Mouse (Mus musculus): ENCODE measurements around the gene Zfp710. TPM values are rescaled to one million over a fixed set of nuclear protein-coding genes. Genes with fewer than 3 reads are reported as not detected.
"Not testable (repeated sequence)": the region's sequence is repeated elsewhere in the genome, so short reads cannot be mapped to it uniquely, and the experiment has no call there.

Zfp710 gene
- polyA plus RNA-seq, 1 experiment from 2014 or later: 15.0 TPM

DNA sequence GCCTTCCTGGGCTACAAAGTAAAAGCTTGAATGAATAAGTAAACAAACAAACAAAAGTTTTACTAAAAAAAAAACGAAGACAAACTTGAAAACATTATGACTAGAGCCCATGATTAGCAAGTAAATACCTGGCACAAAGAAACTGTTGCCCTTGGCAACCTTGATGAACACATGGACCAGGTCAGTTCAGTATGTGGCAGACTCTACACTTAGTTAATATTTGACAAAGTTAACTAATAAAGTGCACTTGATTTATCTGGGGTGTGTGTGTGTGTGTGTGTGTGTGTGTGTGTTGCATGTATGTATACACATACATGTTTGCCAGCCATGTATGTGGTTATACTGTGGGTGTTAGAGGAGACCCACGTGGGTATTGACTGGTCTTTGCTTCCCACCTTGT is 25.1 kb downstream of the Zfp710 start:
- H3K27ac ChIP-seq (ENCODE audit: low read length): no peak overlapping the region
- no peak for ATAC-seq
- H3K36me3 ChIP-seq (ENCODE audit: control insufficient read depth, insufficient read depth, low read length): no peaks in the 10 kb centered on the region
- WGBS: 65% methylated on average over 2 of the region's 2 CpGs
- H3K9ac ChIP-seq (ENCODE audit: low read depth, low read length): no peak overlapping the region
- peaks cover 13% of the 10 kb centered on the region for H3K4me1 ChIP-seq (ENCODE audit: control insufficient read depth, insufficient read depth, low read length)
- H3K9me3 ChIP-seq (replicated peaks; ENCODE audit: control insufficient read depth, low read length, poor library complexity, severe bottlenecking): no peaks in the 10 kb centered on the region
- no peak overlapping the region for H3K4me3 ChIP-seq (ENCODE audit: low read depth, low read length)
- no peak overlapping the region for H3K4me2 ChIP-seq (ENCODE audit: low read length)
- H3K27me3 ChIP-seq (ENCODE audit: control insufficient read depth, insufficient read depth, low read depth, low read length): no peaks in the 10 kb centered on the region

DNA sequence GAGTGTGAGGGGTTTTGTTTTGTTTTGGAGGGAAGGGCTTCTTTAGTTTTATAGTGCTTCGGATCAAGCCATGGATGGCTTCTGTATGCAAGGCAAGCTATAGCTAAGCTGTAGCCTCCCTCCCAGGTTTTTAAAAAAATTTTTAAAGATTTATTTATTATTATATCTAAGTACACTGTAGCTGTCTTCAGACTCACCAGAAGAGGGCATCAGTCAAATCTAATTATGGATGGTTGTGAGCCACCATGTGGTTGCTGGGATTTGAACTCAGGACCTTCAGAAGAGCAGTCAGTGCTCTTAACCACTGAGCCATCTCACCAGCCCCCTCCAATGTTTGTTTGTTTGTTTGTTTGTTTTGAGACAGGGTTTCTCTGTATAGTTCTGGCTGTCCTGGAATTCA is 25.8 kb downstream of the Zfp710 start:
- not testable (repeated sequence) for H3K36me3 ChIP-seq (ENCODE audit: control insufficient read depth, insufficient read depth, low read length); H3K4me2 ChIP-seq (ENCODE audit: low read length); ATAC-seq; H3K27me3 ChIP-seq (ENCODE audit: control insufficient read depth, insufficient read depth, low read depth, low read length); H3K27ac ChIP-seq (ENCODE audit: low read length); H3K4me3 ChIP-seq (ENCODE audit: low read depth, low read length); H3K9me3 ChIP-seq (replicated peaks; ENCODE audit: control insufficient read depth, low read length, poor library complexity, severe bottlenecking); H3K9ac ChIP-seq (ENCODE audit: low read depth, low read length)
- peaks cover 13% of the 10 kb centered on the region for H3K4me1 ChIP-seq (ENCODE audit: control insufficient read depth, insufficient read depth, low read length)
- WGBS: 100% methylated on average over 1 of the region's 1 CpGs

DNA sequence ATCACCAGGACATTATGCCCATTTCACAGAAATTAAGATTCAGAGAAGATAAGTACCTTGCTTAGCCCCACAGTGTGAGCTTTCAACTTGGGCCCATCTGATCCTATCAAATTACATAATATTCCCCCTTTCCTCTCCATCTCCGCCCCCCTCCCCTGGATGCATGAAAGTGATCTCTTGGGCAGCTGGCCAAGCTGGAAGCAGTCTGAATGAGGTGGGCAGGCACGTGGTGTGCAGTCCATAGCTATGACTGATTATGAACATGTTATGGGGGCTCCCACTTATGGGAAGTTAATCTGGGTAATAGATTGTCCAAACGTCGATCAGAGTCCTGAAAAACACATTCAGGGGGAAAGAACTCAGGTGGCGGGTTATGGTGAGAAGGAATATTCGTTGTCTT is 27.2 kb downstream of the Zfp710 start:
- no peaks in the 10 kb centered on the region for H3K36me3 ChIP-seq (ENCODE audit: control insufficient read depth, insufficient read depth, low read length)
- no peak overlapping the region for H3K4me2 ChIP-seq (ENCODE audit: low read length)
- no peak overlapping the region for H3K4me3 ChIP-seq (ENCODE audit: low read depth, low read length)
- no peaks in the 10 kb centered on the region for H3K9me3 ChIP-seq (replicated peaks; ENCODE audit: control insufficient read depth, low read length, poor library complexity, severe bottlenecking)
- H3K4me1 ChIP-seq (ENCODE audit: control insufficient read depth, insufficient read depth, low read length): peaks cover 17% of the 10 kb centered on the region
- no peaks in the 10 kb centered on the region for H3K27me3 ChIP-seq (ENCODE audit: control insufficient read depth, insufficient read depth, low read depth, low read length)
- no peak overlapping the region for H3K9ac ChIP-seq (ENCODE audit: low read depth, low read length)
- 75% methylated on average over 6 of the region's 6 CpGs for WGBS
- H3K27ac ChIP-seq (ENCODE audit: low read length): no peak overlapping the region
- ATAC-seq: 0 out of 2 replicates have a peak, but pooled peaks have one; percentile 21

DNA sequence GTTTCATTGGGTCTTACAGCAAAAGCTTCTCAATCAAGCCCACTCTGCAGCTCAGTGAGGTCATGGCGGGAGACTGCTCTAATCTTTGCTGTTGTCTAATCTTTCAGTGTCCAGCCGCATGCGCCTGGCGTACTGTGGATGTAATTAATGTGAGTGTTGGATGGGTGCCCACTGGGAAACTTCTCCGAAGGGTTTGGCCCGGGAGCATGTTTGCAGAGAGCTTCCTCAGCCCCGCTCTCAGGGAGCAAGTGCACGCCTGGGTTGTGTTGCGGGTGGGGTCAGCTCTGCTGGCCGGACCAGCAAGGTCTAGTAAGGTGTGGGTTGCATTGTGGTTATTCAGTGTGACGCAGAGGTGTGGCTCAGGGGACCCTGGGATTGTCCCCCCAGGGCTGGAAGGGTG is 27.6 kb downstream of the Zfp710 start:
- Histone ChIP-seq H3K4me2 (ENCODE audit: low read length) (no peak overlapping the region), H3K9ac (ENCODE audit: low read depth, low read length) (no peak overlapping the region), H3K27ac (ENCODE audit: low read length) (no peak overlapping the region), H3K4me1 (ENCODE audit: control insufficient read depth, insufficient read depth, low read length) (peaks cover 19% of the 10 kb centered on the region), H3K4me3 (ENCODE audit: low read depth, low read length) (no peak overlapping the region), H3K9me3 (replicated peaks; ENCODE audit: control insufficient read depth, low read length, poor library complexity, severe bottlenecking) (no peaks in the 10 kb centered on the region), H3K36me3 (ENCODE audit: control insufficient read depth, insufficient read depth, low read length) (no peaks in the 10 kb centered on the region), H3K27me3 (ENCODE audit: control insufficient read depth, insufficient read depth, low read depth, low read length) (no peaks in the 10 kb centered on the region)
- no peak for ATAC-seq
- WGBS: 56% methylated on average over 11 of the region's 11 CpGs

DNA sequence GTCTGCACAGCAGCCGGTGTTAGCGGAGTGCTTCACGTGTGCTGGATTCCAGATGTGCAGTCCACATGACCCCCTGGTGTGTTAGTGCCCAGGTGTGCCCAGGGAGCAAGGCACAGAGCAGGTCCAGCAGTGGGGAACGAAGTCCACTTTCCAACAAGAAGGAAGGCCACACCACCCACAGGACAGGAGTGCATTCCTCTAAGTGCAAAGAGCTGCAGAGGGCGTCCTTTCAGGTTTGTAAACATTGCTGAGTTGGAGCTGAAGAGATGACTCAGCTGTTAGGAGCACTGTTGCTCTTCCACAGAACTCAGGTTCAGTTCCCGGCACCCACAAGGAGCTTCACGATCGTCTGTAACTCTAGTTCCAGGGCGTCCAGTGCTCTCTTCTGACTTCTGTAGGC is 28.5 kb downstream of the Zfp710 start:
- ATAC-seq: no peak
- H3K27me3 ChIP-seq (ENCODE audit: control insufficient read depth, insufficient read depth, low read depth, low read length): no peaks in the 10 kb centered on the region
- no peaks in the 10 kb centered on the region for H3K36me3 ChIP-seq (ENCODE audit: control insufficient read depth, insufficient read depth, low read length)
- no peaks in the 10 kb centered on the region for H3K9me3 ChIP-seq (replicated peaks; ENCODE audit: control insufficient read depth, low read length, poor library complexity, severe bottlenecking)
- 93% methylated on average over 9 of the region's 9 CpGs for WGBS
- no peak overlapping the region for H3K4me2 ChIP-seq (ENCODE audit: low read length)
- no peak overlapping the region for H3K9ac ChIP-seq (ENCODE audit: low read depth, low read length)
- no peak overlapping the region for H3K4me3 ChIP-seq (ENCODE audit: low read depth, low read length)
- peaks cover 21% of the 10 kb centered on the region for H3K4me1 ChIP-seq (ENCODE audit: control insufficient read depth, insufficient read depth, low read length)
- no peak overlapping the region for H3K27ac ChIP-seq (ENCODE audit: low read length)

DNA sequence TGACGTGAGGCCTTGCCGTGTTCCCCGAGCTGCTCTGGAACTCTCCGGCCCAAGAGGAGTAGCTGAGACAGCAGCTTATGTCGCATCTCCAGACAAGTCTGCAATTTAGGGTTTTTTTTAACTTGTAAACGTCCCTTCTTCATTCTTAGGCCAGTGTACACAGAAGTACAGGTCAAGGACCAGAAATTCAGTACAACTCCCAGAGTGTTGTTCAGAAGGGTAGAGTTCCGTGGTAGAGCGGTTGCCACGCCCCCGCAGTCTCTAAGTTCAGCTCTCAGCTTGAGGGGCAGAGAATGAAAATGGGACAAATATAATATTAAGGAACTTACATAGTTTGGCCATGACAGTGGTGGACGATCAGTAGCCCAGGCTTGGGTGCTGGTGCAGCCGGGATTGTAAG is 31.2 kb downstream of the Zfp710 start:
- Histone ChIP-seq H3K4me2 (ENCODE audit: low read length) (no peak overlapping the region), H3K9me3 (replicated peaks; ENCODE audit: control insufficient read depth, low read length, poor library complexity, severe bottlenecking) (no peaks in the 10 kb centered on the region), H3K27me3 (ENCODE audit: control insufficient read depth, insufficient read depth, low read depth, low read length) (no peaks in the 10 kb centered on the region), H3K27ac (ENCODE audit: low read length) (no peak overlapping the region), H3K4me3 (ENCODE audit: low read depth, low read length) (no peak overlapping the region), H3K9ac (ENCODE audit: low read depth, low read length) (no peak overlapping the region), H3K36me3 (ENCODE audit: control insufficient read depth, insufficient read depth, low read length) (no peaks in the 10 kb centered on the region), H3K4me1 (ENCODE audit: control insufficient read depth, insufficient read depth, low read length) (peaks cover 16% of the 10 kb centered on the region)
- ATAC-seq: no peak
- 82% methylated on average over 12 of the region's 12 CpGs for WGBS

DNA sequence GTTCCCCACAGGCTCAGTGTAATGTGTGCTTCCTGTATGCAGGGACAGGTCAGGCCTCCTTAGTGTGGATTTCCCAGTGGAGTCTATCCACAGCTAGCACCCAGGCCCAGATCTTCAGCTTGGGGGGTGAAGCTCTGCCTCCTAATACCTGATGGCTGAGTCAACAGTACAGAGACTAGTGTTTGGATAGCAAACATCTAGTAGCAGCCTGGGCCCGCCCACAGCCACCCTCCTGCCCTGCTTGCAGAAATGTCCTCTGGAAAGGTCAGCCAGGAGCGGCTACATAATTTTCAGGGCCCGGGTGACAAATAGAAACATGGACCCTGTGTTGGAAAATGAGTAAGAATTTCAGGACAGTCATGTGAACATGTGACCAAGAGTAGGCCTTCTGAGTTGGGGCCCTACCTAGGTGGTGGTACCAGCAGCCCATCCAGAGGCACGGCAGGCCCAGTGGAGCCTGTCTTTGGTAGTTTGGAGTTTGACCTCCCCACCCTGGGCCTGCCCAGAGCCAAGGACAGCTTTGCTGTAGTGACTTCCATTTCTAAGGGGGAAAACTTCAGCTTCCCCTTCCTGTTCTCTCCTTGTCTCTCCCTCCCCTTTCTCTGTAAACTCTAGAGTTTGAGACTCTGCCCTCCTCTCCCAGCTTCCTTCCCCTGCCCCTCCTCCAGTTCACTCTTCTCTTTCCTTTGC is 32.5 kb downstream of the Zfp710 start:
- Histone ChIP-seq H3K36me3 (ENCODE audit: control insufficient read depth, insufficient read depth, low read length) (no peaks in the 10 kb centered on the region), H3K4me3 (ENCODE audit: low read depth, low read length) (no peak overlapping the region), H3K9ac (ENCODE audit: low read depth, low read length) (no peak overlapping the region; the same call in 1 of the 2 replicates), H3K4me1 (ENCODE audit: control insufficient read depth, insufficient read depth, low read length) (peaks cover 16% of the 10 kb centered on the region), H3K9me3 (replicated peaks; ENCODE audit: control insufficient read depth, low read length, poor library complexity, severe bottlenecking) (no peaks in the 10 kb centered on the region), H3K4me2 (ENCODE audit: low read length) (no peak overlapping the region), H3K27me3 (ENCODE audit: control insufficient read depth, insufficient read depth, low read depth, low read length) (no peaks in the 10 kb centered on the region), H3K27ac (ENCODE audit: low read length) (peak overlapping the region; percentile 58; the same call in 1 of the 2 replicates)
- 67% methylated on average over 4 of the region's 4 CpGs for WGBS
- ATAC-seq: no peak; the same call in 1 of the 2 replicates

DNA sequence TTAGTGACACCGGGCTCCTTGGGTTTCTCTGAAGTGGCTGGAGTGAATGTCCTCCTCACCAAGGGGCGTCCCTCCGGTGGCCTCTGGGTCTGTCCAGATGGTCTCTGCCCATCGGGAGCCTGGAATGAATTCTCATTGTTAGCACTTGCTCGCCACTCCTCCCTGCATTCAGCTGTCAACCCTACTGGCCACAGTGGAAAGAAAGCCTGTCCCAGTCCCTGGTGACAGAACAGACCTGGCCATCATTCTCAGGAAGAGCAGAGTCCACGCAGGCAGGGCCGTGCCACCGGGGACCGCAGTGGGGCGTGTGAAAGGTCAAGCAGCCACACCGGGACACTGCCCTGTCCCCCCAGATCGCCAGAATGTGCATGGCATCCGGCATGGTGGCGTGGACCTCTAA is 33.2 kb downstream of the Zfp710 start:
- Histone ChIP-seq H3K4me3 (ENCODE audit: low read depth, low read length) (no peak overlapping the region), H3K9ac (ENCODE audit: low read depth, low read length) (peak overlapping the region; percentile 47; the same call in 1 of the 2 replicates), H3K36me3 (ENCODE audit: control insufficient read depth, insufficient read depth, low read length) (no peaks in the 10 kb centered on the region), H3K27me3 (ENCODE audit: control insufficient read depth, insufficient read depth, low read depth, low read length) (no peaks in the 10 kb centered on the region), H3K27ac (ENCODE audit: low read length) (peak overlapping the region; percentile 58), H3K4me1 (ENCODE audit: control insufficient read depth, insufficient read depth, low read length) (peaks cover 19% of the 10 kb centered on the region), H3K9me3 (replicated peaks; ENCODE audit: control insufficient read depth, low read length, poor library complexity, severe bottlenecking) (no peaks in the 10 kb centered on the region), H3K4me2 (ENCODE audit: low read length) (no peak overlapping the region)
- no peak for ATAC-seq
- WGBS: 24% methylated on average over 14 of the region's 14 CpGs

DNA sequence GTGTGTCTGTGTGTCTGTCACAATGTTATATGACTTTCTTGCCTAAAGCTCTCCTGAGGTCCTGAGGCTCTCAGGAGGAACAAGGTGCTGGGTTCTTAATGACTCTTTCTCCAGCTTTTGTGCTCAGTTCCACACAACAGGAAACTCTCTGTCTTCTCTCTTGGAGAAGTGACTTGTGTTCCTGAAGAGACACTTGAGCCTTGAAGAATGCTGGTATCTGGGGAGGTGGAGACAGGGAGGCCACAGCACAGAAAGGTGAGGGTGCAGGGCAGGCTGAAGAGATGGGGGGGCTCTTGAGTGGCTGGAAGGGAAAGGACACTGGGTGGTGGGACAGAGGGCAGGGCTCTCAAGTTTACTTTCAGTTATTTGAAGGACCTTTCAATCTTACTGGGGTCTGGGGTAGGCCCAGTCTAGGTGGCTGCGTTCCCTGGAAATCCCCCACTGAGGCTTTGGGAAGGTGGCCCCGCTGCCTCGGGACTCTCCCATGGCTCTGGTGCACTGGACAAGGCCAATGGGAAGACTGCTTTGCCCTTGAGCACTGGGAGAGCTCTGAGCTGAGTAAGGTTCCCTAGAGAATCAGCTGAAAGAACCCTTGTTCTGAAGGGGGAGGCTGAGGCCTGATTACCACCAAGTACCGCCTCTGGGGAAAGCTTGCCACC is 33.9 kb downstream of the Zfp710 start:
- H3K4me2 ChIP-seq (ENCODE audit: low read length): no peak overlapping the region
- H3K9ac ChIP-seq (ENCODE audit: low read depth, low read length): no peak overlapping the region
- no peaks in the 10 kb centered on the region for H3K9me3 ChIP-seq (replicated peaks; ENCODE audit: control insufficient read depth, low read length, poor library complexity, severe bottlenecking)
- ATAC-seq: no peak
- peaks cover 26% of the 10 kb centered on the region for H3K4me1 ChIP-seq (ENCODE audit: control insufficient read depth, insufficient read depth, low read length)
- H3K27ac ChIP-seq (ENCODE audit: low read length): no peak overlapping the region
- 87% methylated on average over 4 of the region's 4 CpGs for WGBS
- H3K27me3 ChIP-seq (ENCODE audit: control insufficient read depth, insufficient read depth, low read depth, low read length): no peaks in the 10 kb centered on the region
- H3K4me3 ChIP-seq (ENCODE audit: low read depth, low read length): no peak overlapping the region
- H3K36me3 ChIP-seq (ENCODE audit: control insufficient read depth, insufficient read depth, low read length): no peaks in the 10 kb centered on the region
